In the genomic region with DNA sequence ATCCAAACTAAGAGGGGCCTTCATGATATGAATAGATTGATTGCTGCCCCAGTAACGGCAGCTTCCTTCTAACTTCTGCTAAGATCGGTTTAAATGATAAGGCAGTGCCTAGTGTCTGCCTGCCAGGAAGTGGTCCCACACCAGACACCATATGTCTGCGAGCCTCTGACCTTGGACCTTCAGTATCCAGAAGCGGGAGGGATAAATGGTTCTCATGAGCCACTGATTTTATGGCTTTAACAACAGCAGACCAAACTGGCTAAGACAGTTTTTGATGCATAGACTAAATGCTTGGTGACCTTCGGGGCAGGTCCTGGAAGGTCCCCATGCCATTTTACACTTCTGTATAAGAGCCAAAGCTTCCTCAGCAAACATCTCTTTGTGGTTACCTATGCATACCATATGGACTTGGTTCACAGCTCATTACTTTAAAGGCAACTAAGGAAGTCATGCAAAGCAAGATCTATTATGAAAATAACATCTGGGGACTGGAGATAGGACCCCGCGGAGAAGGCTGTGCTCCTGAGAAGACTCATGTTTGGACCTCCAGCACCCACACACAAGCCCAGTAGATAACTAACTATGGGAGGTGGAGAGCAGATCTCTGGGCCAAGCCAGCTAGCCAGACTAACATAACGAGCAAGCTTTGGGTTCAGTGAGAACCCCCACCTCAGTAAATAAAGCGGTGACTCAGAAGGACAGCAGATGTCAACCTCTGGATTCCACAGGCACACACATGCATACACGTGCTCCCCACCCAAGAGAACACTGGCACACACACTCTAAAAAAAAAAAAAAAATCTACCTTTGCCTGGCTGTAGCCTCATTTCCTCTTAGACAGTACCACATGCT, we compare ENCODE assay signal across 10 mouse cellular contexts. TPM values are rescaled to one million over a fixed set of nuclear protein-coding genes. Genes with fewer than 3 reads are reported as not detected.
DNase-seq lines count a peak whose midpoint lies in the region; TF ChIP-seq lines count a peak whose summit lies in the region.
"Had no signal": no experiment of that assay in that cellular context is flagged by ENCODE, and none has a peak within 500 bp of the region (broad histone marks: within the 10 kb centered on the region; RNA-seq: fewer than 3 reads in every experiment).

No protein-coding gene starts in this region.

- 37% methylated on average over 10 of the region's 10 CpGs for WGBS in macrophage (ENCODE audit: missing documents)

- H3K27ac ChIP-seq in gastrocnemius, adult 2 months, result peak overlapping the region; percentile 65
- H3K27ac ChIP-seq in embryonic fibroblast, embryonic 13.5 days (ENCODE audit: insufficient read depth, low read length), result peak overlapping the region; percentile 28
- peak overlapping the region; percentile 3 for H3K27ac ChIP-seq in macrophage
- H3K27ac ChIP-seq: stomach, embryonic 15.5 days had no signal

- intact Hi-C loops in gastrocnemius, adult 2 months (cut with DNase I), result no loop called here

- peaks cover 100% of the 10 kb centered on the region for H3K79me2 ChIP-seq in macrophage (ENCODE audit: inconsistent target)

- H3K4me1 ChIP-seq in embryonic fibroblast, embryonic 13.5 days (ENCODE audit: control insufficient read depth, insufficient read depth, low read length), result peaks cover 13% of the 10 kb centered on the region

- H3K36me3 ChIP-seq in macrophage (ENCODE audit: inconsistent target), result 0 out of 2 replicates have a peak, but pooled peaks cover 6% of the 10 kb centered on the region
- H3K36me3 ChIP-seq: stomach, embryonic 15.5 days had no signal

- DNase-seq in gastrocnemius, adult 2 months, result no peak
- no peak for DNase-seq in gastrocnemius, postnatal 10 days
- peak; percentile 37 to 44 for DNase-seq in B cell, adult 2 months
- no peak for DNase-seq in adrenal gland, adult (ENCODE audit: inconsistent age in 2 of 2, low spot score in 1 of 2)
- no peak for DNase-seq in lung, postnatal 10 days
- DNase-seq in cerebellum, postnatal 14 days, result no peak

- TF ChIP-seq CTCF in gastrocnemius, adult 2 months (IDR thresholded peaks at IDR 0.05), result no peak
- no peak for TF ChIP-seq CTCF in embryonic fibroblast, embryonic 13.5 days (IDR thresholded peaks at IDR 0.05; ENCODE audit: borderline replicate concordance, insufficient read depth, low read length)

- TF ChIP-seq POLR2A in embryonic fibroblast, embryonic 13.5 days (IDR thresholded peaks at IDR 0.05; ENCODE audit: low read depth, low read length), result no peak

- H3K4me3 ChIP-seq in gastrocnemius, adult 2 months, result no peak overlapping the region
- no peak overlapping the region for H3K4me3 ChIP-seq in embryonic fibroblast, embryonic 13.5 days (ENCODE audit: insufficient read depth, low read length)
- H3K4me3 ChIP-seq in macrophage (ENCODE audit: inconsistent target), result no peak overlapping the region
- H3K4me3 ChIP-seq: heart, embryonic 10.5 days; stomach, embryonic 15.5 days had no signal

RNA-seq across cellular contexts. Expression of gene Fnbp1, which starts 26.5 kb away (rescaled TPM):
- total RNA-seq in gastrocnemius, adult 2 months (2021), result 10 to 100 TPM in 1 of 2 experiments, 1 to 10 TPM in 1; 7.9 to 13.2 TPM
- 10 to 100 TPM; 27.9 to 30.3 TPM for total RNA-seq in gastrocnemius, postnatal 10 days (2021)
- 69.8 and 75.6 TPM in 2 replicates for polyA plus RNA-seq in embryonic fibroblast, embryonic 13.5 days (2011; ENCODE audit: insufficient read length, low read depth, missing spikeins)
- 100 to 1,000 TPM; 230 to 652 (median 349) TPM for total RNA-seq in macrophage (2018; cell fraction: chromatin; rRNA removed)
- total RNA-seq in macrophage (2018; cell fraction: cytosol; rRNA removed), result 10 to 100 TPM; 45.7 to 98.1 (median 65.6) TPM
- 100 to 1,000 TPM; 117 to 400 (median 216) TPM for total RNA-seq in macrophage (2018; cell fraction: nucleus; rRNA removed)
- 77.2 to 118 TPM (median 110 TPM) in 3 replicates for polyA plus RNA-seq in macrophage (2018)

RNA-seq across cellular contexts. Expression of gene Gpr107, which starts 36.8 kb away (rescaled TPM):
- 10 to 100 TPM; 24.5 to 29.0 TPM for total RNA-seq in gastrocnemius, adult 2 months (2021)
- 10 to 100 TPM; 27.4 to 32.4 TPM for total RNA-seq in gastrocnemius, postnatal 10 days (2021)
- polyA plus RNA-seq in embryonic fibroblast, embryonic 13.5 days (2011; ENCODE audit: insufficient read length, low read depth, missing spikeins), result 81.1 and 92.5 TPM in 2 replicates
- total RNA-seq in macrophage (2018; cell fraction: chromatin; rRNA removed), result 100 to 1,000 TPM; 139 to 319 (median 251) TPM
- 10 to 100 TPM; 30.7 to 54.7 (median 44.4) TPM for total RNA-seq in macrophage (2018; cell fraction: cytosol; rRNA removed)
- 100 to 1,000 TPM in 15 of 26 experiments, 10 to 100 TPM in 11; 80.4 to 185 (median 108) TPM for total RNA-seq in macrophage (2018; cell fraction: nucleus; rRNA removed)
- polyA plus RNA-seq in macrophage (2018), result 44.0 to 60.9 TPM (median 45.0 TPM) in 3 replicates

Comparison
In these comparisons a context has a peak if more than half of its experiments do, and no peak if none do; other contexts are left out.
1. DNase-seq: peak in B cell, adult 2 months (2 of 2); none in gastrocnemius, adult 2 months (single experiment), gastrocnemius, postnatal 10 days (single experiment), adrenal gland, adult (0 of 2), lung, postnatal 10 days (single experiment) and cerebellum, postnatal 14 days (0 of 2).
2. H3K27ac ChIP-seq: peak in every context shown above with its lines; median percentile 65 in gastrocnemius, adult 2 months; 28 in embryonic fibroblast, embryonic 13.5 days; 3 in macrophage.